Mouse (Mus musculus) megakaryocyte, embryonic 14.5 days (primary cell): ENCODE results near the gene Rab22a. TPM values are rescaled to one million over a fixed set of nuclear protein-coding genes. Genes with fewer than 3 reads are reported as not detected.

Source experiments
- H3K27me3 ChIP-seq: replicated peaks from 2 replicates; pipeline ENCODE3; 2012; ENCODE audit warnings: inconsistent platforms
- H3K36me3 ChIP-seq: replicated peaks from 2 replicates; pipeline ENCODE3; 2012; ENCODE audit warnings: low read length, inconsistent platforms, mixed read lengths
- H3K4me1 ChIP-seq: 2 replicates; pipeline ENCODE4 v1.6.1; 2012; ENCODE audit warnings: inconsistent platforms
- H3K4me3 ChIP-seq: replicated peaks from 2 replicates; pipeline ENCODE3; 2012; ENCODE audit warnings: moderate library complexity, mild to moderate bottlenecking, inconsistent platforms
- H3K9me3 ChIP-seq: 2 replicates; pipeline ENCODE4 v1.6.1; 2012; ENCODE audit warnings: inconsistent platforms
- FLI1 ChIP-seq: IDR thresholded peaks from 2 replicates; pipeline ENCODE4 v1.6.1; 2012; ENCODE audit warnings: low read length, inconsistent platforms, mixed read lengths
- GATA1 ChIP-seq: IDR thresholded peaks from 3 replicates; pipeline ENCODE4 v1.6.1; 2012; ENCODE audit warnings: mixed read lengths, low read length, inconsistent platforms, borderline replicate concordance
- polyA plus RNA-seq: library from polyadenylated mRNA; stranded (reverse); fragments of >175 nt; gene quantifications from 2 replicates; pipeline ENCODE4 v1.2.3, GENCODE M21; 2012; ENCODE audit warnings: low replicate concordance; ENCODE audit not compliant: insufficient read depth

Gene Rab22a
- polyA plus RNA-seq, 1 experiment = 26.1 TPM

DNA sequence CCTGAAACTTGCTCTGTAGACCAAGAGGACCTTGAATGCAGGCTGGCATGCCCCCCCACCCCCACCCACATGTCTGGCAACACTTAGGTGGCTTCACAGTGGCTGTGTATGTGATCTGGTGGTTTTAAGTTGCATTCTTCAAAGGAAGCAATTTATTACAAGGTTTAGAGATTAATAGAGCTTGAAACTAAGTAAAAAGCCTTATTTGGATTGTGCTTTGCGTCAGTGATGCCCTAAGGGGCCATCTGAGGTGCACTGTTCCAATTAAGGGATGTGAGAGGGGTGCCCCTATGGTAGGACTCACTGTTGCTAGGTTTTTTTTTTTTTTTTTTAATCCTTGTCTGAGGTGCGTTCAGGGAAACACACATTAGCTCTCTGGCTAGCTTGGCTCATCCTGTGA, 74.9 kb downstream of the Rab22a start:
- TF ChIP-seq FLI1 = no peak
- TF ChIP-seq GATA1 = no peak
- Histone ChIP-seq H3K4me3 (no peak overlapping the region), H3K9me3 (no peaks in the 10 kb centered on the region), H3K27me3 (peaks cover 34% of the 10 kb centered on the region), H3K36me3 (peaks cover 9% of the 10 kb centered on the region), H3K4me1 (peaks cover 22% of the 10 kb centered on the region)

DNA sequence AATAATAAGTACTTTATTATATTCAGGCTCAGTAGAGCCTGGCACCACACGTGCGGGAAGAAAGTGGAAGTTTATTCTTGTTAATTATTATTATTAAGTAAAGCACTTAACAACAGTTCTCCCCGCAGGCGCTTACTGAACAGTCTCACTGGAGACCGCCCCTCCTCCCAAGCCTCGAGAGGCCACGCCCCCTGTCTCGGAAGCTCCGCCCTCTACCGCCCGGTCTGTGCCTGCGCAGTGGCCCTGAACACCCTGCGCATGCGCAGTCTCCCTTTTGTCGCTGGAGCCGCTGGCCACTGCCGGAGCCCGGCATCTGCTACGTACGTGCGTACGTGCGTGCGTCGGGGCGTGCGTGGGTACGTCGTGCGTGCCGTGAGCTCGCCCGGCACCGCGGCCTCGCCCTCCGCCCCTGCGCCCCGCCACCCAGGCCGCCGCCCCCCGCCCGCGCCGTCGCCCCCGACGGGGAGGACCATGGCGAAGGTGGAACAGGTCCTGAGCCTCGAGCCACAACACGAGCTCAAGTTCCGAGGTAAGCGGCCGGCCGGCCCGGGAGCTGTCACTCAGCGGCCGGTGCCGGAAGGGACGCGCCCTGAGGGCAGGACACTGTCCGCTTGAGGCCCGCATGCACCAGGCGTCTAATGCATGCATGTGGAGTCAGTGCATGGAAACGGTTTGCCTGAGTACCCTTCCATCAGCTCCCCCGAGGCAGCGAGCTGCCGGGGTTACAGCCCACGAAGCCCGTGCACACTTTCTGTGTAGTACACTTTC, 77.8 kb downstream of the Rab22a start, which contains the start of gene Vapb:
TSS of gene Vapb (plus strand) at position 290 of the 768 bp plus-strand sequence.
- Histone ChIP-seq H3K27me3 (peaks cover 11% of the 10 kb centered on the region), H3K4me3 (peak within 1 kb of the TSS; percentile 99), H3K4me1 (peaks cover 50% of the 10 kb centered on the region), H3K9me3 (no peaks in the 10 kb centered on the region), H3K36me3 (peaks cover 30% of the 10 kb centered on the region)
- TF ChIP-seq GATA1 (no peak), FLI1 (no peak)

DNA sequence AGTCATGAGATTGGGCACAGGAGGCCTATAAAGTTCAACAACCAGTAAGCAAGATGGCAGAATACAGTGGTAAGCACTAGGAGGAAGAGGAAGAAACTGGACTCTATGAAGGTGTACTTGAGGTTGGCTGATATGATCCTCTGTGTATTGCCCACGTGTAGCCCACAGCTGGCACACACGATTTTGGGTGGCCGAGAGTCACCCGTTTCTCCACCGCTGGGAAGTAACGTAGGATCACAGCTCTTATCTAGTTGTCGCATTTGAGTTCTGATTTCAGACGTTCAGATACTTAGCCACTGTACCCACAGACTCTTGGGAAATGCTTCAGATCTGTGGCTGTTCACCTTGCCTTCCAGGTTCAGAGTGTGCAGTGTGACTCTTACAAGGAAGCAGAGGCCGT, 78.7 kb downstream of the Rab22a start:
- TF ChIP-seq GATA1 = no peak
- no peak for TF ChIP-seq FLI1

DNA sequence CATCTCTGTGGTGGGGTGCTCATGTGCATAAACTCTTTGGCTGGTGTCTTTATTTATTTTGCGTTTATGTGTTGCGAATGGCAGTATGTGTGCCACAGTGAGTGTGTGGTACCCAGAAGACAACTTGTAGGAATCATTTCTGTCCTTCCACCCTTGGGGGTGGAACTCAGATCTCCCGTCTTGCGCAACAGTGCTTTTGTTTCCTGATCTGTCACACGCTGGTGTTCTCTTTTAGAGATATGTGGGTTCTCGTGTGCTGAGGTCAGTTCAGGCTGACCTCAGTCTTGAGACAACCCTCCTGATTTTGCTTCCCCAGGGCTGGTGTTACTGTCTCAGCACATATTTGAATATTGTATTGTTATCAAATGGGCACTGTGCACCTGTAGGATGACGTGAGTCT, 79.5 kb downstream of the Rab22a start:
- no peak for TF ChIP-seq FLI1
- TF ChIP-seq GATA1 = no peak
- H3K4me3 ChIP-seq = peak overlapping the region; percentile 99
- H3K4me1 ChIP-seq = peaks cover 57% of the 10 kb centered on the region
- H3K36me3 ChIP-seq = peaks cover 30% of the 10 kb centered on the region
- peaks cover 2% of the 10 kb centered on the region for H3K27me3 ChIP-seq
- no peaks in the 10 kb centered on the region for H3K9me3 ChIP-seq

More for the DNA sequence above, 78.7 kb downstream of the Rab22a start:
- Histone ChIP-seq H3K4me1 (peaks cover 50% of the 10 kb centered on the region), H3K9me3 (no peaks in the 10 kb centered on the region), H3K27me3 (peaks cover 4% of the 10 kb centered on the region), H3K36me3 (peaks cover 30% of the 10 kb centered on the region), H3K4me3 (peak overlapping the region; percentile 99)

DNA sequence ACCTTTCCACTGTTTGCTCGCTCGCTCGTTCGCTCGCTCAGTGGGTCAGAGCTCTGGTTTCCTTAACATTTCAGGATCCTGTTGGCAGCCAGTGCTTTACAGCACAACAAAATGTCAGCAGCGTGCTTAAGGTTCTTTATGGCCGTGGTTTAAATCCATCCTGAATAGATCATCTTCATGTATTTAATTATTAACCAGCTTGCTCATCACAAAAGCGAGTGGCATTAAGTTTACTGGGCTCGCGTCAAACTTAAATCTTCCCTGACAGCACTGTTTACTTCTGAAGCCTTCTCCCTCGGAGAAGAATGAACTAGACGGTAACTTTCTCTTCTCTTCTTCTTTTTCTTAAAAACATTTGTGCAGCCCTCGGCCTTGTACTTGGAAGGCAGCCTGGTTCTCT, 82.5 kb downstream of the Rab22a start:
- Histone ChIP-seq H3K4me1 (peaks cover 76% of the 10 kb centered on the region), H3K27me3 (no peaks in the 10 kb centered on the region), H3K4me3 (no peak overlapping the region), H3K36me3 (peaks cover 47% of the 10 kb centered on the region), H3K9me3 (peaks cover 2% of the 10 kb centered on the region; the same call in 1 of the 2 replicates)
- no peak for TF ChIP-seq GATA1
- no peak for TF ChIP-seq FLI1

DNA sequence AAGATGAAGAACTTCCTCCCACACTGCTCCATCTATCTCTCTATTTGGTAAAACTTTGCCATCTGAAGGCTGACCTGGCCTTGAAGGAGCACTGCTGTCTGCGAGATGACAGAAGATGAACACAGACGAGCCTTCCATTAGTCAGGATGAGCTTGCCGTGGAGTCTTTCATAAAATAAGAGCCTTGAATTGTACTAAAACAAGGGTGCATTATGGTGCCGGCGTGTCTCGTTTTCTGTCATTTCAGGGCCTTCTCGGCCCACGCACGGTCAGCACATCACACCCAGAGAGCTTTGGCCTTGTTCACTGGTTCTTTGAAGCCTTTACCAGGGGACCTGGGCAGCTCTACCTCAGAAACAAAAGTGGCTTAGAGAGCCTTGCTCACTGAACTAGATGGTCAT, 83.2 kb downstream of the Rab22a start:
- no peaks in the 10 kb centered on the region for H3K27me3 ChIP-seq
- H3K4me3 ChIP-seq = no peak overlapping the region
- peaks cover 47% of the 10 kb centered on the region for H3K36me3 ChIP-seq
- peaks cover 81% of the 10 kb centered on the region for H3K4me1 ChIP-seq
- peaks cover 3% of the 10 kb centered on the region; the same call in 1 of the 2 replicates for H3K9me3 ChIP-seq
- no peak for TF ChIP-seq FLI1
- TF ChIP-seq GATA1 = no peak

DNA sequence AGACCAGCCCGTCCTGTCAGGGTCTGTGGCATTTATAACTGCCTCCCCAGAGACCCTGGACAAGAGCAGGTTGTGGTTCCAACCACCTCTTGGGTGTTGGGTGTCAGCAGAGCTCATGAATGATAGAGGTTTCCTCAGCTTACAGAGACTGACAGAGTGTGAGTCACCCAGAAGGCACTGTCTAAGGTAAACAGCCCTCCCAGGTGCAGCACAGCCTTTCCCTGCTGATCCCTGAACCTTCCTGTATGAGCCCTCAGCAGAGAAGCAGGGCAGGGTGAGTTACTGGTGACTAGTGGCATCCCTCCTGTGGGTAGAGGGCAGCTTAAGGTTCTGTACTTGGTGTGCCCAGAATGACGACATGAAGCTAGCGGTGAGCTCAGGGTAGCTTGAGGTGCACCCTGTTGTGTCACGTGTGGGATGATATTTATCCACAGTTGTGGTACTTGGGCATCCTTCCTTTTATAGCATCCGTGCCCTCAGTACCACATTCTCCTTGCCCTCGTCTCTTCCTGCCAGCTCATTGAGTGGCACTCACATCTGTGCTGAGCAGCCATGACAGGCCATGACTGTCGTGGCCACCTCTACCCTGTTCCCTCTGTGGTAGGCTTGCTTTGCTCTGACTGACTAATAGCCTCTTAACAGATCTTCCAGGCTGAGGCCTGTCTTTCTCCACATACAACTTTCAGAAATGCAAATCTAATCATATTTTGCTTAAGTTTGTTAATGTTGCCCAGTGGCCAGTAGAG, 84.7 kb downstream of the Rab22a start:
- no peak for TF ChIP-seq FLI1
- TF ChIP-seq GATA1 = no peak
- H3K4me3 ChIP-seq = peak overlapping the region; percentile 33
- H3K4me1 ChIP-seq = peaks cover 81% of the 10 kb centered on the region
- H3K9me3 ChIP-seq = peaks cover 3% of the 10 kb centered on the region; the same call in 1 of the 2 replicates
- peaks cover 42% of the 10 kb centered on the region for H3K36me3 ChIP-seq
- no peaks in the 10 kb centered on the region for H3K27me3 ChIP-seq

DNA sequence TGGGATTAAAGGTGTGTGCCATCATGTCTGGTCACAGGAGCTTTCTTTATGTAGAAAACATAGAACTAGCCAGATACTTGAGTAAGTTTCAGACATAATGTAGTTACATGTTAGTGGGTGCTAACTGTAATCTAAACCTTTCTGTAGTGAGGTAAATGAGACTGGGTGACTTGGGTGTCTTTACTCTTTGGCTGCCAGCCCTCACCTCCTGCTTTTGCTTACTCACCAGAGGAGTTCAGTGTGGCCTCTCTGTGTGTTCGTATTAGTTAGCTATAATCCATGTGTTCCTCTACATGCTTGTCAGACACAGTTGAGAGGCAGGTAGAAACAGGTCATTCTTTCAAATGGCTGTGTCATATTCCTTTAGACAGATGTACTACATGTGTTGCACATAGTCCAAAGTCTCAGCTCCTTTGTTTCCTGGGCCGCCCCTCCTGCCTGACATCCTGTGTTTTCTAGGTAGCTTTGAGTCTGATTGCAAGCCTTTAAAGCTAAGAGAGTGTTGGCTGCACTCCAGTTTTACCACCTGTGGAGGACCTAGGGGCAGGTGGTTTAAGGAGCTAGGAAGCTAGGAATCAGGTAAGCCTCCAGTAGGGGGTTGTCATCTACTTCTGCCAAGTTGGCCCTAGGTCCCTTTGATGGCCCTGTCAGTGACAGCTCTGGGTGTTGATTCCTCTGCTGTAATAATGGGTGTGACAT, 89.5 kb downstream of the Rab22a start:
- H3K27me3 ChIP-seq = no peaks in the 10 kb centered on the region
- peaks cover 48% of the 10 kb centered on the region for H3K4me1 ChIP-seq
- no peak overlapping the region for H3K4me3 ChIP-seq
- H3K9me3 ChIP-seq = peaks cover 3% of the 10 kb centered on the region; the same call in 1 of the 2 replicates
- TF ChIP-seq GATA1 = no peak
- TF ChIP-seq FLI1 = no peak
- H3K36me3 ChIP-seq = peaks cover 29% of the 10 kb centered on the region

DNA sequence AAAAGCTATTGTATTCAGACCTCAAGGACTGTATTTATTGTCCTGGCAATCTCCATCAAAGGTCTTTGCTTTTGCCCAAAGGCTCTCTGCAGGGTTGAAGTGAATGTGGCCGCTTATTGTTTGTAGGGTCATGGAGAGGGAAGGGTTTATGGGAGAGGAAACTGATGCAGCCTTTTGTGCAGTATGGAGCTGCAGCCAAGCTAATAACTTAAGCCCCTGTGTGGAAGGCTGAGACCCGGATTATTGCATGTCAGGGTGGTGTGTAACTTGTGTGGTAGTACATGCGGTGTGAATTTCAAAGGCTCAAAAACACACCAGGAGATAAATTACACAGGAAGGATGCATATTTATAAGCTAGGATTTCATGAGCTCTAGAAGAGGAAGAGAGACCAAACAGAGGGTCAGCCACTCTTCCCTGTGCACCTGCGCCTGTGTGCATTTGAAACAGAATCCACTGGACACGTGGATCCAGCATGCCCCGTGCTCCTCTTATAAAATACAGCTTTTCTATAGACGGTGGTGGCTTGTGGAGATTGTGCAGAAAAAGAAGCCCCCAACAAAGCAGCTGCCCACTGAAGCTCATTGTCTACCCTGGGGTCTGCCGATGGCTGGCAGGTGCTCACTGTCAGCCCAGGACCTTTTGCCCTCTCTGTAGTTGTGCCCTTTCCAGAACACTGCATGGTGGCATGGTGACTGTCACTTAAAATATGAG, 96.0 kb downstream of the Rab22a start:
- Histone ChIP-seq H3K4me1 (peaks cover 30% of the 10 kb centered on the region), H3K4me3 (no peak overlapping the region), H3K36me3 (peaks cover 20% of the 10 kb centered on the region), H3K27me3 (no peaks in the 10 kb centered on the region), H3K9me3 (no peaks in the 10 kb centered on the region)
- no peak for TF ChIP-seq FLI1
- TF ChIP-seq GATA1 = no peak

Other genes with a start within 250 kb of the Rab22a start
- not detected in 2 replicates for gene 1700021F07Rik, start 137.2 kb upstream of the Rab22a start, polyA plus RNA-seq
- 0.34 TPM in 1 of 2 replicates, not detected in the other for gene Ankrd60, start 81.4 kb upstream of the Rab22a start, polyA plus RNA-seq
- gene 1700010B08Rik, start 59.7 kb downstream of the Rab22a start, polyA plus RNA-seq = not detected in 2 replicates
- 10.8 and 36.2 TPM in 2 replicates for gene Vapb, start 77.8 kb downstream of the Rab22a start, polyA plus RNA-seq